Mouse (Mus musculus): ENCODE results near the gene Zfp108.

Gene Zfp108

DNA sequence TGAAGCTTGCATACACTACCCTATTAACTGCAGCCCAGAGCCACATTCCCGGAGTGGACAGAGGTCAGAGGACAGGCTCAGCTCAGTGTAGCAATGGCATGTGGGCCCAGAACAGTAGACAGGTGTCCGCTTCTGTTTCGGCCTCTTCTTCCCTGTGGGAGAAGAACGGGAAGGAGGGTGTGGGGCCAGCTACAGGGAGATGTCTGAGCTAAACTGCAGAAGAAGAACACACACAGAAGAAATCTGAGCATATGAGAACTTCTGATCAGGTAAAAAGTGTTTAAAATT lies 26.2 kb downstream of the Zfp108 start:
- no peak for DNase-seq (ENCODE audit: inconsistent age in 2 of 2, low spot score in 1 of 2)

DNA sequence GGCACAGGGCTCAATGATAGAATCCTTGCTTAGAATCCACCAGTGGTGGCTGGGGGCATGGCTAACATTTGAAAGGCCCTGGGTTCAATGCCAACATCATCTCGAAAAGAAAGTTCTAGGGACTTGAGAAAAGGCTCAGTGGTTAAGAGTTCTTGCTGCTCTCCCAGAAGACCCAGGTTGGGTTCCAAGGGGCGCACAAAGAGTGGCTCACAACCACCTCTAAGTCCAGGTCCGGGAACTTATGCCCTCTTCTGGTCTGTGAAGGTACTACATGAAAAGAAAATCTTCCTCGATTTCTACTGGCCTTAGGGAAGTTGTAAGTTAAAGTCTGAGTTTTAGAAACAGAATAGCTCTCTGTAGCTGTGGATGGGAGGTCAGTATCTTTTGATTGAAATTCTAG lies 31.5 kb downstream of the Zfp108 start:
- no peak for DNase-seq (ENCODE audit: inconsistent age in 2 of 2, low spot score in 1 of 2)

DNA sequence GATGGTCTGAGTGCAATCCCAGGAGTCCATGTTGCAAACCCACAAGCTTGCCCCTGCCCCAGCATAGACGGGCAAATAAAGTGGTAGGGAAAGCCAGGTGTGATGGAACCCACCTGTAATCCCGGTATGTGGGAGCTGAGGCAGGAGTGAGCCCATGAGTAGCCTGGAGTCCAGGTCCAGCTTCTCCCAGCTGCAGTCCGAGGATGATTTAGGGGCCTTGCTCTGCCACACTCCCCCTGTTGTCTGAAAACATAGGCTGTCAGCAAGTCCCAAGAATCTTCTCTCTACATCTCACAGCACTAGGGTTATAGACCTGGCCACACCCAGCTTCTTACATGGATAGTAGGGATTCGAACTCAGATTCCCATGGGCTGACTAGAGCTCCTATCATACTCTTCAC lies 32.3 kb downstream of the Zfp108 start:
- DNase-seq (ENCODE audit: inconsistent age in 2 of 2, low spot score in 1 of 2): no peak

DNA sequence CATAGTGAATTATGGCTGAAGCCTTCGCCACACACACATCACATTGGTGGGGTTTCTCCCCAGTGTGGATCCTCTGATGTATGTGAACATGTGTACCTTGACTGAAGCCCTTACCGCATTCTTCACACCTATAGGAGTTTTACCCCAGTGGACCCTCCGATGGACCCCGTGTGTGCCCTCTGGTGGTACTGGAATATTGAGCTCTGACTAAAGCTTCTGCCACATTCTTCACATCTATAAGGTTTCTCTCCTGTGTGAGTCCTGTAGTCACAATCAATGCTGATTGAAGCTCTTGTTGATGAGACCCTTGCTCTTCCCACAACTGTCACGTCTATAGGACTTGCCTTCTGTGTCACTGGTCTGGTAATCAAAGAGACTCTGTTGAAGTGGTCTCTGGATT lies 33.1 kb downstream of the Zfp108 start:
- no peak for DNase-seq (ENCODE audit: inconsistent age in 2 of 2, low spot score in 1 of 2)

DNA sequence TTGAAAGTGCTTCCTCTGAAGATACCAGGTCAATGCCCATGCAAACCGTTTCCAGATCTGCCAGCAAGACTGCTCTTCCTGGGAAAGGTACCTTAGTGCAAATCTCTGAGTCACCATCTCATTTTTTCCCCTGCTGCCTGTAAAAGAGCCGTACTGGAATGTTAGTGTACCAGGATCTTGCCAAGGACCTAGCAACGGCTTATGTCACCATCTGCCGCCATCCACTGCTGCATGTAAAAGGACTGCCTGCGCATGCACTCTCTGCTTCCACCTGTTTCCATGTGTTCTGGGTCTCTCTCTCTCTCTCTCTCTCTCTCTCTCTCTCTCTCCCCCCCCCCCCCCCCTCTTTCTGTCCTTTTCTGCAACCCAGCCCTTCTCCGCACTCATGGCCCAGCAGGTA lies 33.9 kb downstream of the Zfp108 start:
- no peak for DNase-seq (ENCODE audit: inconsistent age in 2 of 2, low spot score in 1 of 2)

DNA sequence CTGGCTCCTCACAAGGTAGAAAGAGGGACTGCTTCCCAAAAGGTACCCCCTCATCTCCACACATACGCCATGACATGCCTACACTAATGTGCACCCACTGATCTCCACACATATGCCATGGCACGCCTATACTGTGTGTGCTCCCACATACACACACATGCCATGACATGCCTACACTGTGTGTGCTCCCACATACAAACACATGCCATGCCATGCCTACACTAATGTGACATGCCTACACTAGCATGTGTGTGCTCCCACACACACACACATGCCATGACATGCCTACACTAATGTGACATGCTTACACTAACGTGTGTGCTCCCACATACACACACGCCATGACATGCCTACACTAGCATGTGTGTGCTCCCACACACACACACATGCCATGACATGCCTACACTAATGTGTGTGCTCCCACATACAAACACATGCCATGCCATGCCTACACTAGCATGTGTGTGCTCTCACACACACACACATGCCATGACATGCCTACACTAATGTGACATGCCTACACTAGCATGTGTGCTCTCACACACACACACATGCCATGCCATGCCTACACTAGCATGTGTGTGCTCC lies 35.6 kb downstream of the Zfp108 start:
- no peak for DNase-seq (ENCODE audit: inconsistent age in 2 of 2, low spot score in 1 of 2)

DNA sequence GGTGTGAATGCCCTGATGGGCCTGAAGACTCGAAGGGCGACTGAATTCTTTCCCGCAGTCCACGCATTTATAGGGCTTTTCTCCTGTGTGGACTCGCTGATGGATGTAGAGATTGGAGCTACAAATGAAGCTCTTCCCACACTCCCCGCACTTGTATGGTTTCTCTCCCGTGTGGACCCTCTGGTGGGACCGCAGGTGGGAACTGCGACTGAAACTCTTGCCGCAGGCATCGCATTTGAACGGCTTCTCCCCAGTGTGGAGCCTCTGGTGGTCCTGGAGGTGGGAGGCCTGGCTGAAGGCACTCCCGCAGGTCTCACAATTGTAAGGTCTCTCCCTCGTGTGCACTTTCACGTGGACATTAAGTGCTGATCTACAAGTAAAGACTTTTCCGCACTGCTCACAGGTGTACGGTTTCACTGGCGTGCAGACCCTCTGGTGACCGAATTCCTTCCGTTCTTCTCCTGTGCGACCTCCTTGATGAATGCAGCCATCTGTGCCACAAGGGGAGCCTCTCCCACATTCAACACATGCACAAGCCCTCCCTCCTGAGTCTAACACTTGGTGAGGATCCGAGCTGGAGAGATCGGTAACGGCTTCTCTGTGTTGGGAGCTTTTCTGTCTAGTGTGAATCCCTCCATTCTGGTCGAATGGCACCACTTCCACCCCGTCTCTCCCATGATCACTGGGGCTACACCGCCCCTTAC lies 36.9 kb downstream of the Zfp108 start:
- no peak for DNase-seq (ENCODE audit: inconsistent age in 2 of 2, low spot score in 1 of 2)

DNA sequence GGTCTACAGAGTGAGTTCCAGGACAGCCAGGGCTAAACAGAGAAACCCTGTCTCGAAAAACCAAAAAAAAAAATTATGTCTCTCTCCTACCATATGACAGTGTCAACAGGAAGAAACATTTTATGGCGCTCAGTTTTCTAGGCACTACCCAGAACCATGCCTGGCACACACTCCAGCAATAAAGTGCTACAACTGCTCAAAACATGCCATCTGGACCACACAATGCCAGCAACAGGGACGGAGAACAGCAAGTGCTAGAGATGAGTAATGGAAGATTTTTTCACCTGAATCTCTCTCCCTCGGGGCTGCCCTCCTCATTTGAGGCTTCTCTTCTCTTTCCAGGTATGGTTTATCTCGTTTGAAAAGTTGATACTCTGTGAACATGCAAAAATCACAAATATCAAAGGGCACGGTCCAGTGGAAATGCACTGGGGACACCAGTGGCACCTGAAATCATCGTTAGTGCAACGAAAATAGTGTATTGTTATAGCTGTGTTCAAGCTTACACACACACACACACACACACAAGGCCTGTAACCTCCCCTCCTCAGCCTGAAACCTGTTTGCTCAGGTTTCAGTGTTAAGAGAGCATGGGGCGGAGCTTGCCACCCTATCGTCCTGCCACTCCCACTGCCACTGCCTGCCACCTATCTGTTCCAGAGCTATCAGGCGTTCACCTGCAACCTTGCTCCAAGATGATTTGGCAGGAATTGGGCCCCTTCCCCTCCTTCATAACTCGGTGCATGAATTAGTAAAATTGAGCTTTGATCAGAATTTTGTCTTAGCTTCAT lies 38.7 kb downstream of the Zfp108 start:
- DNase-seq (ENCODE audit: inconsistent age in 2 of 2, low spot score in 1 of 2): no peak

DNA sequence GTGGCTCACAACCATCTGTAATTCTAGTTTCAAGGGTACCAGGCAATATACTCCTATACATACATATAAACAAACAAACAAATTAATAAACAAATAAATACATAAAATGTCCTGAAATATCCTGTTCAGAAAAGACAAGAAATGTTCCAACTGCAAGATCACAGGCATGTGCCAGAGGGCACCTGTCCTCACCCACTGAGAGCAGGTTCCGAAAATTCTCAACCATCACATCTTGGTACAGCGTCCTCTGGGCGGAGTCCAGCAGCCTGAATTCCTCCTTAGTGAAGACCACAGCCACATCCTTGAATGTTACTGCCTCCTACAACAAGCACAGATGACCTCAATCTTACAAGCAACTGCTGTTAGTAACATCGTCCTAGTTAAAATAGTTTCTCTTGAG lies 40.2 kb downstream of the Zfp108 start:
- DNase-seq (ENCODE audit: inconsistent age in 2 of 2, low spot score in 1 of 2): no peak

DNA sequence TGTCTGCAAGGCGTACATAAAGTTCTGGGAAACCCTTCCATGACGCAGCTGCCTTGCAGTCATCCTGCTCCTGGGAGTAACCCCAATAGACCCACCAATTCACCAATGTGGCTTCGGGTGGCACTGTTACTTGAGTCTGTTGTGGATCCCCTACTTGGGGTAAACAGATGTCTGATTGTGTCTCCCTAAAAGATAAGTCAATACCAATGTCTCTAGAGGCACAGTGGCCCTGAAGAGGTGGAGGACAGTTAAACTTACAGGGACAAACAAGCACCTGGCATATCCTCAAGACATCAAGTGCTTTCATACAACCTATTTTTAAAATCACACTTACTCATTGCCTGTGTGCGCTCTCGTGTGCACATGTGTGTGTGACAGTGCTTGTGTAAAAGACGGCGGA lies 40.8 kb downstream of the Zfp108 start:
- DNase-seq (ENCODE audit: inconsistent age in 2 of 2, low spot score in 1 of 2): no peak

DNA sequence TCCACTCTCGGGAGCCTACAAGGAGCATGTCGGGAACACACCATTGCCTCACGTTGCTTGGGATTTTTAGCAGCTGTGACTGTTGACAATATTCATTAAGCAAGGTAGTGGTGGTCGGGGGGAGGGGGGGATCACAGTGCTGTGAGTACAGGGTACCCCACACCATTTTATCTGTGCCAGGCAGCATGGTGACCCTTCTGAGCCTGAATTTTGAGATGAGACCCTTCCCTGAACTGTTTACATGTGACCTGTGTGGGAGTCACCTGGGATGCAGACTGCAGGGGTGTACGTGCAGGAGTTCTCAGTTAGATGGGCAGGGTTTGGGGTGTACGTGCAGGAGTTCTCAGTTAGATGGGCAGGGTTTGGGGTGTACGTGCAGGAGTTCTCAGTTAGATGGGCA lies 41.8 kb downstream of the Zfp108 start:
- no peak for DNase-seq (ENCODE audit: inconsistent age in 2 of 2, low spot score in 1 of 2)

DNA sequence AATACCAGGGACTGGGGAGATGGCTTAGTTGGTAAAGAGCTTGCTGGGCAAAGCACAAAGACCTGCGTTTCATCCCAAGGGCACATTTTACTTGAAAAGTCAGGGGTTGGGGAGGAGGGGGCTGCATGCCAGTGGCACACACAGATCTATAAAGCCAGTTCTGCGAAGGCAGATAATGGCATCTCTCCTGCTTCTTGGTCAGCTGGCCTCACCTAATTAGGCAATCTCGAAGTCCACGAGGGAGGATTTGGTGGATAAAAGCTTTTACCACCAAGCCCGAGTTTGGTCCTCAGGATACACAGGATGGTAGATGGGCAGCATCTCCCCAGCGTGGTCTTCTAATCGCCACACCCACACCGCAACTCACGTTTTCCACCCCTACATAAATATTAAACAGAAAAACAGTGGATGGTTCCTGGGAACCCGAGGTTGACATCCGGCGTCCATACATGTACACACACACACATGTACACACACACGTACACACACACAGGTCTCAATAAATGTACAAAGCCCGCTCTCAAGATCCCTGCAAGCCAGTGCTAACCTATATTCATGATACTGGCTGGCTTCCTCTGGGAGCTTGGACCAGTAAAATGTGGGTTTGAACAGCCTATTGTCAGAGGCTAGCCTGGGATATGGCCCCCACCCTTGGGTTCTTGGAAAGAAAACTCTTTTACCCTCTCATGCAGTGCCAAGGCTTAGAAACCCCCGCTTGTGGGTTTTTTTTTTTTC lies 42.9 kb downstream of the Zfp108 start:
- no peak for DNase-seq (ENCODE audit: inconsistent age in 2 of 2, low spot score in 1 of 2)

DNA sequence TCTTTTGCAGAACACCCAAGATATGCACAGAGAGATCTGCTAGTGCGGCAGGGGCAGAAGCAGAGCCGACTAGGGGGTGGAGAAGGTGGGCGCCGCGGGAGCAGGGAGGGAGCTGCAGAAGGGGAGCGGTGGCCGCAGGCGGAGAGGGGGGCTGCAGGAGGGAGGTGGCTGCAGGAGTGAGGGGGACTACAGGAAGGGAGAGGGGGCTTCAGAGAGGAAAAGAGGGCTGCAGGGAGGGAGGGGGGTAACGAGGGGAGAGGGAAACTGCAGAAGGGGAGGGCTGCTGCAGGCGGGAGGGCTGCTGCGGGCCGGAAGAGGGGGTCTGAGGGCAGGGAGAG lies 44.0 kb downstream of the Zfp108 start:
- no peak for DNase-seq (ENCODE audit: inconsistent age in 2 of 2, low spot score in 1 of 2)

DNA sequence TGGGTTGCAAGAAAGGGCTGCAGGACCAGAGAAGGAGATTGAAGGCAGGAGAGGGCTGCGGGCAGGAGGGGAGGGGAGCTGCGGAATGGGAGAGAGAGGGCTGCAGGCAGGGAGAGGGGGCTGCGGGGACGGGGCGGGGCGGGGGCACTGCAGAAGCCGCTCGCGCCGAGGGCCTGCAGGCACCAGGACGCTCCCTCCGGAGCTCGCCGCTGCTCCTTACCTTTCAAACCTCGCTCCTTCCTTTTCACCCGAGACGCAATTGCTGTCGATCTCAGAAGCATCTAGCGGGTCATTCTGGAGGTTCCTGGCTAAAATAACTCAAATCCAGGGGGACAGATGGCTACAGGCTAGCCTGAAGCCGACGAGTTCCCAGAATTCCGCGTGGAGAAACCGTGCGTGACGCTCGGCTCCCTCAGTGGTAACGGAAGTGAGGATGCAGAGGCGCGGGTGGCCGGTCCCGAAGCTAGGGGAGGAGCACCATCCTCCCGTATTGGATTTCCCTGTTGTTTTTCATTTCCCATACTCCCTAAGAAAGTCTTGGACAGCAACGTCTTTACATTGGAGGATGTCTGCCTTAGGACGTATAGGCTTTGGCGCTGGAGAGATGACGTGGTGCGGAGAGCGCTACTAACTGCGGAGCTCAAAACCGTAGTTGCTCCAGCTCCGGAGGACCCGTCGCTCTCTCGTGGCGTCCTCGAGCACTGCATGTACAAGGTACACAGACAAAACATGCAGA lies 44.5 kb downstream of the Zfp108 start:
- peak; percentile 80 to 94 for DNase-seq (ENCODE audit: inconsistent age in 2 of 2, low spot score in 1 of 2)

DNA sequence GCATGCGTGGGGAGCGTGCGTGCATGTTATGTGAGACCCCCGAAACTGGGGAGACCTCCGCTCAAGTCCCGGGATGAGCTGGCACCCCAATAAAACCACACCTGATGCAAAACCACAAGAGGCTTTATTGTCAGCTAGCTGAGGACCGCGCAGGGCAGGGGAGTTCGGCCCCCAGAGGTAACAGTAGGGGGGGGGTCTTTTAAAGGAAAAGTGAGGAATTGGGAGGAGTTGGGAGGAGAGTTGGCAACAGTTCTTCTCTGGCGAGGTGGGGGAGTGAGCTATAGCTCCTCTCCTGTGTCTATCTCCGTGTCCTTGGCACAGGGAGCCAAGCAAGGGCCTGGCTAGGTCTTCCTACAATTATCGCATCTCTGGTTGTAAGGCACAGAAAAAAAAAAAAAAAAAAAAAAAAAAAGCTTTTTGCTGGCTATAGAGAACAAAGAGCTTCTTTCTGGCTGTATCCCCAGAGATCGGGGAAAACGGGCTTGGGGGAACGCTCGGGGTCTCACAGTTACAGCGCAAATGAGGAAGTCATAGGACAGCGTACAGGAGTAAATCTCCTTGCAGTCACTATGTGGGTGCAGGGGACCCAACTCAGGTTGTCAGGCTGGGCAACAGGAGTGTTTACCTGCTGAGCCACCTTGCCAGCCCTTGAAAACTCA lies 45.4 kb downstream of the Zfp108 start:
- DNase-seq (ENCODE audit: inconsistent age in 2 of 2, low spot score in 1 of 2): peak; percentile 29 to 61

DNA sequence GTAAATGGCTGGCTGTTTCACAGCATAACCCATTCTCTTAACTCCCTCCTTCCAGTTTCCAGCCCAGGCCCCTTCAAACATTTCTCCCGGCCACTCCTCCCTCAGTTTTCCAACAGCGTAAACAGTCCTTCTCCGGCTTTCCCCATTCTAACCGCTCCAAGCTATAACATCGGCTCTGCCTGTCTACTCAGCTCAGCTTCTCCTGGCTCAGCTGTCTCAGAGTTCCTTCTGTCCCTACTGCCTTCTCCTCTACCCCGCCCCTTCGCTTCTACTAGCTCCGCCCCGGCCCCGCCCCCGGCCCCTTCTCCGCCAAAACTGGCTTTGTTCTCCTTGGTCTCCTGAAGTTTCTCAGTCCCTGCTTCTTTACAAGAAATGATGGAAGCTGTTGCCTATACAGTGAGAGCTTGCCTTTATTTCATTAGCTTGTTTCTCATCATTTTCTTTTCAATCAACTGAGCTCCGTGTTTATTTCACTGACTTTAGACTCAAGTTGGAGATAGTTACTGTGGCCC lies 46.2 kb downstream of the Zfp108 start, which contains the start of gene Zfp61:
TSS of gene Zfp61 (minus strand) at position 462 of the 512 bp plus-strand sequence.
- DNase-seq (ENCODE audit: inconsistent age in 2 of 2, low spot score in 1 of 2): peak; percentile 41 to 69
